Mouse (Mus musculus): ENCODE data around the gene Eef1akmt1. TPM values are rescaled to one million over a fixed set of nuclear protein-coding genes. Genes with fewer than 3 reads are reported as not detected.

The Eef1akmt1 gene
- polyA plus RNA-seq, 1 experiment from 2014 or later: 82.0 TPM

GRCm38 (mm10) chr14:57609816-57610329 lies 38.5 kb upstream of the Eef1akmt1 start:
- Histone ChIP-seq H3K9ac (ENCODE audit: low read length) (no peak overlapping the region), H3K4me2 (ENCODE audit: low read length) (no peak overlapping the region), H3K4me3 (ENCODE audit: control insufficient read depth in 1 of 2, insufficient read depth in 1 of 2, low read depth in 1 of 2, low read length in 2 of 2) (no peak overlapping the region), H3K27me3 (ENCODE audit: control insufficient read depth, insufficient read depth, low read length) (no peaks in the 10 kb centered on the region), H3K9me3 (ENCODE audit: control insufficient read depth, low read length) (no peaks in the 10 kb centered on the region), H3K4me1 (ENCODE audit: control insufficient read depth in 2 of 2, insufficient read depth in 2 of 2, low read length in 2 of 2) (peaks cover 2 to 22% of the 10 kb centered on the region in 2 experiments), H3K36me3 (ENCODE audit: control insufficient read depth, insufficient read depth, low read length) (peaks cover 10% of the 10 kb centered on the region; the same call in 1 of the 2 replicates), H3K27ac (replicated peaks in 1 of 2; ENCODE audit: control insufficient read depth in 1 of 2, insufficient read depth in 1 of 2, low read depth in 2 of 2, low read length in 2 of 2) (no peak overlapping the region)
- WGBS: 67% methylated on average over 4 of the region's 4 CpGs
- ATAC-seq (ENCODE audit: insufficient number of reproducible peaks, insufficient read depth, low FRiP score, low read depth): no peak

- no peak overlapping the region for H3K4me3 ChIP-seq (ENCODE audit: control insufficient read depth in 1 of 2, insufficient read depth in 1 of 2, low read depth in 1 of 2, low read length in 2 of 2)
These were observed 36.1 kb upstream of the Eef1akmt1 start for GRCm38 (mm10) chr14:57607500-57607899.

GRCm38 (mm10) chr14:57606663-57607365 lies 35.4 kb upstream of the Eef1akmt1 start:
- Histone ChIP-seq H3K9ac (ENCODE audit: low read length) (no peak overlapping the region), H3K27ac (replicated peaks in 1 of 2; ENCODE audit: control insufficient read depth in 1 of 2, insufficient read depth in 1 of 2, low read depth in 2 of 2, low read length in 2 of 2) (no peak overlapping the region), H3K27me3 (ENCODE audit: control insufficient read depth, insufficient read depth, low read length) (no peaks in the 10 kb centered on the region), H3K4me1 (ENCODE audit: control insufficient read depth in 2 of 2, insufficient read depth in 2 of 2, low read length in 2 of 2) (peaks cover 2 to 17% of the 10 kb centered on the region in 2 experiments), H3K9me3 (ENCODE audit: control insufficient read depth, low read length) (no peaks in the 10 kb centered on the region), H3K36me3 (ENCODE audit: control insufficient read depth, insufficient read depth, low read length) (peaks cover 30% of the 10 kb centered on the region), H3K4me2 (ENCODE audit: low read length) (no peak overlapping the region), H3K4me3 (ENCODE audit: control insufficient read depth in 1 of 2, insufficient read depth in 1 of 2, low read depth in 1 of 2, low read length in 2 of 2) (no peak overlapping the region)
- 60% methylated on average over 8 of the region's 8 CpGs for WGBS
- ATAC-seq (ENCODE audit: insufficient number of reproducible peaks, insufficient read depth, low FRiP score, low read depth): no peak

More at GRCm38 (mm10) chr14:57607500-57607899, 36.1 kb upstream of the Eef1akmt1 start:
- Histone ChIP-seq H3K9me3 (ENCODE audit: control insufficient read depth, low read length) (no peaks in the 10 kb centered on the region), H3K9ac (ENCODE audit: low read length) (no peak overlapping the region), H3K4me2 (ENCODE audit: low read length) (peak overlapping the region; percentile 26), H3K4me1 (ENCODE audit: control insufficient read depth in 2 of 2, insufficient read depth in 2 of 2, low read length in 2 of 2) (peaks cover 2 to 17% of the 10 kb centered on the region in 2 experiments), H3K27ac (replicated peaks in 1 of 2; ENCODE audit: control insufficient read depth in 1 of 2, insufficient read depth in 1 of 2, low read depth in 2 of 2, low read length in 2 of 2) (peak overlapping the region in 1 of 2 experiments; percentile 51; a peak in 1 of 4 replicates), H3K36me3 (ENCODE audit: control insufficient read depth, insufficient read depth, low read length) (peaks cover 23% of the 10 kb centered on the region), H3K27me3 (ENCODE audit: control insufficient read depth, insufficient read depth, low read length) (no peaks in the 10 kb centered on the region)
- ATAC-seq (ENCODE audit: insufficient number of reproducible peaks, insufficient read depth, low FRiP score, low read depth): peak; percentile 95
- 3% methylated on average over 1 of the region's 1 CpGs for WGBS

- H3K4me2 ChIP-seq (ENCODE audit: low read length): no peak overlapping the region
- H3K4me1 ChIP-seq (ENCODE audit: control insufficient read depth in 2 of 2, insufficient read depth in 2 of 2, low read length in 2 of 2): no peaks in the 10 kb centered on the region
- no peaks in the 10 kb centered on the region for H3K27me3 ChIP-seq (ENCODE audit: control insufficient read depth, insufficient read depth, low read length)
- peaks cover 82% of the 10 kb centered on the region for H3K36me3 ChIP-seq (ENCODE audit: control insufficient read depth, insufficient read depth, low read length)
- H3K4me3 ChIP-seq (ENCODE audit: control insufficient read depth in 1 of 2, insufficient read depth in 1 of 2, low read depth in 1 of 2, low read length in 2 of 2): no peak overlapping the region
- no peak overlapping the region for H3K27ac ChIP-seq (replicated peaks in 1 of 2; ENCODE audit: control insufficient read depth in 1 of 2, insufficient read depth in 1 of 2, low read depth in 2 of 2, low read length in 2 of 2)
- H3K9ac ChIP-seq (ENCODE audit: low read length): no peak overlapping the region
- 93% methylated on average over 5 of the region's 5 CpGs for WGBS
- ATAC-seq (ENCODE audit: insufficient number of reproducible peaks, insufficient read depth, low FRiP score, low read depth): no peak
- no peaks in the 10 kb centered on the region for H3K9me3 ChIP-seq (ENCODE audit: control insufficient read depth, low read length)
These were observed 21.9 kb upstream of the Eef1akmt1 start for GRCm38 (mm10) chr14:57593279-57593678.

- Histone ChIP-seq H3K9ac (ENCODE audit: low read length) (no peak overlapping the region), H3K9me3 (ENCODE audit: control insufficient read depth, low read length) (no peaks in the 10 kb centered on the region), H3K27ac (replicated peaks in 1 of 2; ENCODE audit: control insufficient read depth in 1 of 2, insufficient read depth in 1 of 2, low read depth in 2 of 2, low read length in 2 of 2) (no peak overlapping the region), H3K36me3 (ENCODE audit: control insufficient read depth, insufficient read depth, low read length) (peaks cover 87% of the 10 kb centered on the region), H3K4me1 (ENCODE audit: control insufficient read depth in 2 of 2, insufficient read depth in 2 of 2, low read length in 2 of 2) (no peaks in the 10 kb centered on the region), H3K27me3 (ENCODE audit: control insufficient read depth, insufficient read depth, low read length) (no peaks in the 10 kb centered on the region), H3K4me3 (ENCODE audit: control insufficient read depth in 1 of 2, insufficient read depth in 1 of 2, low read depth in 1 of 2, low read length in 2 of 2) (no peak overlapping the region), H3K4me2 (ENCODE audit: low read length) (no peak overlapping the region)
- ATAC-seq (ENCODE audit: insufficient number of reproducible peaks, insufficient read depth, low FRiP score, low read depth): no peak
- WGBS: 83% methylated on average over 3 of the region's 3 CpGs
These were observed 20.4 kb upstream of the Eef1akmt1 start for GRCm38 (mm10) chr14:57591830-57592229.

GRCm38 (mm10) chr14:57576364-57577060 lies 5.1 kb upstream of the Eef1akmt1 start:
- Histone ChIP-seq H3K9ac (ENCODE audit: low read length) (no peak overlapping the region), H3K36me3 (ENCODE audit: control insufficient read depth, insufficient read depth, low read length) (peaks cover 34% of the 10 kb centered on the region), H3K4me1 (ENCODE audit: control insufficient read depth in 2 of 2, insufficient read depth in 2 of 2, low read length in 2 of 2) (no peaks in the 10 kb centered on the region), H3K4me3 (ENCODE audit: control insufficient read depth in 1 of 2, insufficient read depth in 1 of 2, low read depth in 1 of 2, low read length in 2 of 2) (no peak overlapping the region), H3K9me3 (ENCODE audit: control insufficient read depth, low read length) (peaks cover 7% of the 10 kb centered on the region), H3K4me2 (ENCODE audit: low read length) (no peak overlapping the region), H3K27ac (replicated peaks in 1 of 2; ENCODE audit: control insufficient read depth in 1 of 2, insufficient read depth in 1 of 2, low read depth in 2 of 2, low read length in 2 of 2) (no peak overlapping the region), H3K27me3 (ENCODE audit: control insufficient read depth, insufficient read depth, low read length) (no peaks in the 10 kb centered on the region)
- no peak for ATAC-seq (ENCODE audit: insufficient number of reproducible peaks, insufficient read depth, low FRiP score, low read depth)
- WGBS: 97% methylated on average over 2 of the region's 2 CpGs

- Histone ChIP-seq H3K27me3 (ENCODE audit: control insufficient read depth, insufficient read depth, low read length) (no peaks in the 10 kb centered on the region), H3K4me1 (ENCODE audit: control insufficient read depth in 2 of 2, insufficient read depth in 2 of 2, low read length in 2 of 2) (peaks cover 0 to 2% of the 10 kb centered on the region in 2 experiments; a peak in 1 of 4 replicates), H3K36me3 (ENCODE audit: control insufficient read depth, insufficient read depth, low read length) (peaks cover 21% of the 10 kb centered on the region), H3K4me3 (ENCODE audit: control insufficient read depth in 1 of 2, insufficient read depth in 1 of 2, low read depth in 1 of 2, low read length in 2 of 2) (no peak overlapping the region), H3K4me2 (ENCODE audit: low read length) (no peak overlapping the region), H3K27ac (replicated peaks in 1 of 2; ENCODE audit: control insufficient read depth in 1 of 2, insufficient read depth in 1 of 2, low read depth in 2 of 2, low read length in 2 of 2) (no peak overlapping the region), H3K9ac (ENCODE audit: low read length) (no peak overlapping the region), H3K9me3 (ENCODE audit: control insufficient read depth, low read length) (peaks cover 7% of the 10 kb centered on the region)
- ATAC-seq (ENCODE audit: insufficient number of reproducible peaks, insufficient read depth, low FRiP score, low read depth): no peak
- 74% methylated on average over 6 of the region's 6 CpGs for WGBS
These were observed 3.6 kb upstream of the Eef1akmt1 start for GRCm38 (mm10) chr14:57574792-57575587.

Measured in heart, embryonic 14.5 days (tissue).